Mouse (Mus musculus) lung, postnatal 0 days (tissue): ENCODE data around the gene Arl6.

Experiments
- CTCF ChIP-seq: IDR thresholded peaks from 2 replicates; pipeline ENCODE4 v1.5.1; 2016; ENCODE audit warnings: antibody characterized with exemption, mild to moderate bottlenecking
- EP300 ChIP-seq: IDR thresholded peaks from 2 replicates; pipeline ENCODE4 v1.6.1; 2016; ENCODE audit warnings: antibody characterized with exemption, mild to moderate bottlenecking, control low read depth

DNA sequence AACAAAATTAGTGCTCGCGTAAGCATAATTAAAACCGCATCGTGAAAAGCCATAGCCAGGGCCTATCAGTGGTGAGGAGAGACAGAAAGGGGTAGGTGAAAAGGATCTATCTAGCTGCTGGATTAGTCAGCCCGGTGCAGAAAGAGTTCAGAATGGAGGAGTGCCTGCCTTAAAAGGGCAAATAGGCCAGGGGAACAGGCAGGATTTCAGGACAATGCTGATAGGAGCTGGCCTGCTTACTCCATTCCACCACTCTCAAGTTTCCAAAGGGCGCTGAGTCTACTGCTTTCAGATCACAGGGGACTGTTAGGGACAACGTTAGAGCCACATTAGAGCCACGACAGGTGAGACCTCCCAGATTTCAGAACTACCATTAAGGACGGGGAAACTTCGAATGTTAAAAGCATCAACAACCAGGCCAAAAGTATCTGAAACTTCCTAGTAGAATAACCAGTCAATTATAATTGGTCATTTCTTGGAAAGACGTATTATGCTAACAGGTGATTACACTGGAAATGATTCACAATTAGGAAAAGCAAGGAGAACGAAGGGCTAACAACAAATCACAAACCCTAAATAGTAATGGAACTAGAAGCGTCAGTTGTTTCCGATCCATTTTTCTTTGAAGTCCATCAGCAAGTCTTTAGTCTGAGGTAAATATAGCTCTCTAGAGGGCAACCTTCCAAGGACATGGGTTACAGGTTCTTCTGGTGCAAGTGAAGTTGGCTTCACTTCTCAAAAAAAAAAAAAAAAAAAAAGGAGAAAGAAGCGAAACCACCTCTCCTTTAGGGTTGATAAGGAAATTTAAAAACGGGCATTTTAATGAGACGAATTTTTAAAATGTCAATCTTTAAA, 39.6 kb downstream of the Arl6 start:
- no peak for TF ChIP-seq CTCF
- TF ChIP-seq EP300, result no peak
